Mouse (Mus musculus): Measurements from ENCODE around the gene Elf1.

Gene Elf1

DNA sequence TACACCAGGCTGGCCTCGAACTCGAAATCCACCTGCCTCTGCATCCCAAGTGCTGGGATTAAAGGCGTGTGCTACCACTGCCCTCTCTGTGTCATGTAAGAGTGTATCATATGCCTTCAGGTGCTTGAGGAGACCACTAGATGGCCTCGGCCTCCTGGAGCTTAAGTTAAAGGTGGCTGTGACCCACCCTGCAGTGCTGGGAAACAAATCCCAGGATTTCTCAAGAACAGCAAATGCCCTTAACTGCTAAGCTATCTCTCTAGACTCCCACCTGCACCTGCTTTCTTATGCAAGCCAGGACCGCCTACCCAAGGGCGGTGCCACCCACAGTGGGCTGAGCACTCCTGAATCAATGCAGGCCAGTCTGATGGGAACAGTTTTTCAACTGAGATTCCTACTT is 83.8 kb downstream of the Elf1 start:
- DNase-seq (ENCODE audit: low read depth, low spot score) = peak; percentile 66

DNA sequence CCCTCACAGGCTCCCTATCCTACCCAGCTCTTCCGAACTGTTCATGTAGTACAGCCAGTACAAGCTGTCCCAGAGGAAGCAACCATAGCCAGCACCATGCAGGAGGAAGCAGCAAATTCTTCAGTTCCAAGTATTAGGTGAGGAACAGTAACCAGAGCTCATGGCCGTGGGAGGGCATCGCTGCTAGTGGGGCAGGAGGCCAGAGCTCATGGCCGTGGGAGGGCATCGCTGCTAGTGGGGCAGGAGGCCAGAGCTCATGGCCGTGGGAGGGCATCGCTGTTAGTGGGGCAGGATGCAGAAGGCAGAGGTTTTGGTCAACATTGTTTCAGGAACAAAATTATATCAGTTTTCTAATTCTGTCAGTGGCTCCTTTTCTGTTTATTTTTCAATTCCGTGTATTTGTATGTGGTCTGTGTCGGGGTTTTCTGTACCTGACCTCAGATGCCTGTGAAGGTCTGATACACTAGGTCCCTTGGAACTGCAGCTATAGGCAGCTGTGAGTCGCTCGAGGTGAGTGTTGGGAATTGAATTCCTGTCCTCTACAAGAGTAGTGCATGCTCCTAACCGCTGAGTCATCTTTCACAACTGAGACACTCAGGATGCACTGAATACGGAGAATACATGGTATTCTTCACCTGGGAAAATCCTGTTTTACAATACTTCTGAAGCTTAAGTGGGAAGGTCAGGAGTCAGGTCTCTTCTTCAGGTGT is 92.6 kb downstream of the Elf1 start:
- DNase-seq (ENCODE audit: low read depth, low spot score) = no peak

DNA sequence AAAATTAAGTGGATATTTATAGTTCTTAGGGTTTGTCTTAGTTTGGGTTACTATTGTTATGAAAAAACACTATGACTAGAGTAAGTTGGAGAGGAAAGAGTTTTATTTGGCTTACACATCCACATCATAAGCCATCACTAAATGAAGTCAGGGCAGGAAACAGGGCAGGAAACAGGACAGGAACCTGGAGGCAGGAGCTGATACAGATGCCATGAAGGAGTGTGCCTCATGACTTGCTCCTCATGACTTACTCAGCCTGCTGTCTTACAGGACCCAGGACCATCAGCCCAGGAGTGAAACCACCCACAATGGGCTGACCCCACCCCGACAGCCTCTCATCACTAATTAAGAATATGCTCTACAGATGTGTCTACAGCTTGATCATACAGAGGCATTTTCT is 93.4 kb downstream of the Elf1 start:
- DNase-seq (ENCODE audit: low read depth, low spot score) = no peak

DNA sequence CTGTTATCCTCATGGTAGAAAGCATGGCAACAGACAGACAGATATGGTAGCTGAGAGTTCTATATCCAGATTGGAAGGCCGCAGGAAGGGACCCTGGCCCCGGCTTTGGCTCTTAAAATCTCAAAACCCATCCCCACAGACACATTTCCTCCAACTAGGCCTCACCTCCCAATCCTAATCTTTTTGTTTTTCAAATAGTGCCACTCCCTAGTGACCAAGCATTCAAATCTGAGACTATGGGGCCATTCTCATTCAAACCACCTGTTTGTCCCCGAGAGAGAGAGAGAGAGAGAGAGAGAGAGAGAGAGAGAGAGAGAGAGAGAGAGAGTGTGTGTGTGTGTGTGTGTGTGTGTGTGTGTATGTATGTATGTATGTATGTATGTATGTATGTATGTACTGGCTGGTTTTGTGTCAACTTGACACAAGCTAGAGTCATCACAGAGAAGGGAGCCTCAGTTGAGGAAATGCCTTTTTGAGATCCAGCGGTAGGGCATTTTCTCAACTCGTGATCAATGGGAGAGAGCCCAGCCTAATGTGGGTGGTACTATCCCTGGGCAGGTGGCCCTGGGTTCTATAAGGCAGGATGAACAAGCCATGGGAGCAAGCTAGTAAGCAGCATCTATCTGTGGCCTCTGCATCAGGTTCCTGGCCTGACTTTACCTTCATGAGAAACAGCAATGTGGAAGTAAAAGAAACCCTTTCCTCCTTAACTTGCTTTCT is 102.7 kb downstream of the Elf1 start:
- DNase-seq (ENCODE audit: low read depth, low spot score) = no peak

DNA sequence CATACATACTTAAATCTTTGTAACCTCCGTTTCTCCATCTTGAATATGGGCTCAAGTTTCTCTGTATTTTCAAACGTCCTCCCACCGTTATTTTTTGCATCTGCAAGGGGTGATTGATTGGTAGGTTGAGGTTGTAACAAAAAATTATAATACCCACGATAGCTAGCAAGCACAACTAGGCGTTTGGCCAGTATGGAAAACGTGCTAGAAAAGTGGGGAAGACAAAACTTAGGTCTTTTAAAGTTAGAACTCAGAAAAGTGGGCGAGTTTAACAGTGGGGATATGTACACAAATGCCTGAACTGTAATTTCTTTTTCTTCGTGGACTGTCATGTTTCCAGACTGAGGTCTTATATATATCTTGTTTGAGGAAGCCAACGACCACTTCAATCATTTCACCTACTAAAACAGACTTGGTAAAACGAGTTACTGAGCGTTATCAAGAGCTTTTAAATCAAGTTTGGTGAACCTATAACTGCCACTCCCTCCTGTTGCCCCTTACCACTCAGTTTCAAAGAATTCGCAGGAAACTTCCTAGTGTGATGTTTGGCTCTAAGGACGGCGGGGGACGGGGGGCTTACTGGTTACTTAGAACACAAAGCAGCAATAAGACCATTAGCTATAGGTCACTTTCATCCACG is 105.6 kb downstream of the Elf1 start:
- DNase-seq (ENCODE audit: low read depth, low spot score) = no peak

DNA sequence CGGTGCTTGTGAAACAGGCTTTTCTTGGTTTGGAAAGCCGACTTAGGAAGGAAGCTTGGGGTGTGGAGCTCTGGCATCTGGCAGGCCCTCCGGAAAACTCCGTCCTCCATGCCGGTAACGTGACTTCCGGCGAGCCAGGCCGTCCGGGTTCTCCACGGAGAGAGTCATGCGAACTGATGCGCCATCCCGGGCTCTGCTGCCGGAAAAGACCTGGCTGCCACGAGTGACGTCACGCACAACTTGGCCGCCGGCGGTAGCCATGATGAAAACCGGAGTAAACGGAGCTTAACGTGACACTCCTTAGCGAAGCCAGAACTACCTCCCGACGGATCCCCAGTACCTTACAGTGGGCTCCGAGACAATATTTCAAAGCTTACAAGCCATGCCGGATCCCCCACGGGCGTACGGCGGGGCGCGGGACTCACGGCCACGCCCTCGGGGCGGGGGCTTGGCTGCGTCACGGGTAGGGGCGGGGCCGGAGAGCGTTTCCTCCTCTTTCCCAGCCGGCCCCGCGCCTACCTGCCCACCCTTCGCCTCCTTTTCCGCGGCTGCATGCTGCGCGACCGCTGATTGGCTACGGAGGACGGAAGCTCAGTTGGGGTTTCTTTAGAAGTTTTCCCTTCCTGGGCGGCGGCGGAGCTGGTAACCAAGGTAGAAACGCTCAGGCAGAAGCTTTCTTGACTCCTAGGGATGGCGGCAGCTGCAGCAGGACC is 106.3 kb downstream of the Elf1 start, which contains the start of gene Sugt1:
Gene Sugt1 (plus strand): TSS at position 553 of the 713 bp plus-strand sequence.
- DNase-seq (ENCODE audit: low read depth, low spot score) = peak; percentile 87

DNA sequence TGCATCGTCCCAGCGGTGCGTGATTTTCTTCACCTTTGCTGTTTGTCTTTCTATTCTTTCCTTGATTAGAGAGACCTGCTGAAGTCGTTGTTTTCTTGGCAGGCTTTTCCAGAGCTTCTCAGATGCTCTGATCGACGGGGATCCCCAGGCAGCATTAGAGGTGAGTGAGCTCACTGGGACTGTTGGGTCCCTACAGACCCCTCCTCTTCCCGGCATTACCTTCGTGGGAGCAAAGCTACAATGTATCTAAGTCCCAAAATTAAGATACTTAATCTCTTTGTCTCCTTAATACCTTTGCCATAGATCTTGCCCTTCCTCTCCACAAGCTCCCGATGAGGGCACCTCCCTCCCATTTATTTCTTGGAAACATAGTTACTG is 106.8 kb downstream of the Elf1 start:
- no peak for DNase-seq (ENCODE audit: low read depth, low spot score)

DNA sequence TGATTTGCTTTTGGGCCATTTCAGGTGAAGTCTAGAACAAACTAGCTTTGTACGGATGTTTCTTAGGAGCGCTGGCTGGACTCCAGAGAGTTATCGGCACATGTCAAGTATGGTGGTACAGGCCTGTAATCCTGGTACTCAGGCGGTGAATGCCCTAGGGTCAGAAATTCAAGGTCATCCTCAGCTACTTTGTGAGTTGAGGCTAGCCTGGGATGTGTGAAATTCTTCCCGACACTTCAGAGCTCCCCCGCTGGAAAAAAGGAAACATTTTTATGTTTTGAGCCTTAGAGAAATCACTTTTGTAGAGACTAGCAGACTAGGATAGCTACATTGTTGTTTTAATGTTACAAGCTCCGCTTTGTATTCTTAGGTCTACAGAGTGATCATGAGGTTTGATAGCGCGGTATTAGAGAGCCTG is 107.5 kb downstream of the Elf1 start:
- no peak for DNase-seq (ENCODE audit: low read depth, low spot score)

DNA sequence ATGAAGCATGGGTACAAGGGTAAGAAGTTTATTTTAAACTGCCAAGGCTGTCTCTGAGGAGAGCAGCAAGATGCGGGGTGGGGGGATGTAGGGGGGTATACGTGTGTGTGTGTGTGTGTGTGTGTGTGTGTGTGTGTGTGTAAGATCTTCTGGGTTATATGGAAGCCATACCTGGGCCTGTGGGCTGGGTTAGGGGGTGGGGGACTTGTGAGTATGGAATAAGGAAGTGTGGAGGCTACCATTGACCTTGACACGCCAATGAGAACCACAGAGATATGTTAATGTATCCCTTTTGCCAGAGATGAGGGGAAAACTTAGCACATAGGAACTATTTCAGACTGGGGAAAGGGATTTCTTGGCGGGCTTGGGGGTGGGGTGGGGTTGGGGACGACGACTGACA is 108.4 kb downstream of the Elf1 start:
- no peak for DNase-seq (ENCODE audit: low read depth, low spot score)

DNA sequence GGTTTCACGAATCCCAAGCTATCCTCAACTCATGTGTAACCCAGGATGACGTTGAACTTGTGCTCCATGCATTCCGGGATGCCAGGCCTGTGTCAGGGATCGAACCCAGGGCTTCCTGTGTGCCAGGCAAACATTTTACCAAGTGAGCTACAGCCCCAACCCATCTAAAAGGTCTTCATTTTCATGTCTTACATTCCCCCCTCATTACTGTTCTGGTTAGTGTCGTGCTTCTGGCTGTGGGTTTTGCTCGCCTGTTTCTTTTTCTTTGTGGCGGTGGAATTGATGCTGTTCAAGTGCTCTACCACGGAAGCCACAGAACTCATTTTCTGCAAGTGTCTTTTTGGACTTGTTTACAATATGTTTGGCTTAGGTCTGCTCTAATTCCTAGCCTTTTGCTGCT is 109.9 kb downstream of the Elf1 start:
- DNase-seq (ENCODE audit: low read depth, low spot score) = no peak

DNA sequence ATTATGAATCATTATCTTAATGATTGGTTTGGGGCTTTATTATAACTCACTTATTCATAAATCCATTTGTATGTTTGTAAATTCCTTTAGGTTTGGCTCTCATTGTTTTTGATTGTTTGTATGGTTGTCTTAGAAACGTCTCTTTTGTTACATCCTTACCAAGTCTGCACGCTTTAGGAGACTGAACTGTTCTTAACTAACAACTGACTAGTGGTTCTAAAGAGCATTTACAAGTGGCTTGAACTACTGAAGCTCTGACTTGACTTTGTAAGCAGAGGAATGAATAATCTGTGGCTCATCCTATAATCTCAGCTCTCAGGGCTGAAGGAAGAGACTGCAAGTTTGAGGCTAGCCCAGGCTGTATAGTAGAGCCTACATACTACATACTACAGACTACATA is 110.6 kb downstream of the Elf1 start:
- no peak for DNase-seq (ENCODE audit: low read depth, low spot score)

DNA sequence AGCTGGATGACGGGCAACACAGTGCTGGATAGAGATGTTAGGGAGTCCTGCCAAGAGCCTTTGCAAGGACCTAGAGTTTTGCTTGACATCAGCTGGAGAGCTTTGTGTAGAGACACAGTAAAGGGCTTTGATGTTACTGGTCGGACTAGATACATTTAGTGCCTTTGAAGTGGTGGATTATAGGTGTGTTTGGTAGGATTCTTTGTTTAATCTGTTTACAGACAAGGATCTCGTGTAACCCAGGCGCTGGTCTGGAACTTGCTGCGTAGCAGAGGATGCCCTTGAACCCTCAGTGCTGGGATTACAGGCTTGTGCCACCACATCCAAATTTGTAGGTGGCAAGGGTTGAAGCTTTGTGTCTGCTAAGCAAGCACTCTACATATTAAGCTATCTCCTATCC is 113.1 kb downstream of the Elf1 start:
- no peak for DNase-seq (ENCODE audit: low read depth, low spot score)

DNA sequence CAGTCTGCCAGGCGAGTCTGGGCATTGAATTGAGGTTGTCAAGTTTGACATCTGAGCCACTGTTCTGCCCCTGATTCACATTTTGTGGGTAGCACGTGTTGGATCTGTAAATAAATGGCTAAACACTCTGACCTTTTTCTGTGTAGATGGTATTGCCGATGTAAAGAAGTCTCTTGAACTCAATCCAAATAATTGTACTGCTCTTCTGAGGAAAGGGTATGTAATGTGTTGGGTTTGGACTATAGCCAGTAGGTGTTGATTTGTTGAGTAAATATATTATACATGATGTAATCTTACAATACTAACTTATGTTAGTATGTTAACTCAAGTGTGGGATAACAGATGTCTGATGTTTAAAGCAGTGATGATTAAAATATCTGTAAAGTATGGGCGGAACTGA is 115.6 kb downstream of the Elf1 start:
- no peak for DNase-seq (ENCODE audit: low read depth, low spot score)

DNA sequence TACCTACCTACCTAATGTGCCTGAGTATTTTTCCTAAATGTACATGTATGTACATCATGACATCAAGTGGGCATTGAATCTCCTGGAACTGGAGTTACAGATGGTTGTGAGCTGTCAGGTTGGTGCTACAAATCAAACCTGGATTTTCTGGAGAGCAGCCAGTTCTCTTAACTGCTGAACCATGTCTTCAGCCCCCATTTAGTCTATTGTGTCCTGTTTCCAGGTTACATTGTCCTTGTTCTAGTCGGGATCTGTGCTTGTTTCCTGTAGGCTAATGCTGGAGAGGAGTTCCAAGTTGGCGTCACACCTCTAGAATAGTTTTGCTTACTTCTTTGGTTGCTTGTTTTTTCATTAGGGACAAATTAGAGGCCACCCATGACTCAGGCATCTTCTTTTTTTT is 124.9 kb downstream of the Elf1 start:
- DNase-seq (ENCODE audit: low read depth, low spot score) = no peak

DNA sequence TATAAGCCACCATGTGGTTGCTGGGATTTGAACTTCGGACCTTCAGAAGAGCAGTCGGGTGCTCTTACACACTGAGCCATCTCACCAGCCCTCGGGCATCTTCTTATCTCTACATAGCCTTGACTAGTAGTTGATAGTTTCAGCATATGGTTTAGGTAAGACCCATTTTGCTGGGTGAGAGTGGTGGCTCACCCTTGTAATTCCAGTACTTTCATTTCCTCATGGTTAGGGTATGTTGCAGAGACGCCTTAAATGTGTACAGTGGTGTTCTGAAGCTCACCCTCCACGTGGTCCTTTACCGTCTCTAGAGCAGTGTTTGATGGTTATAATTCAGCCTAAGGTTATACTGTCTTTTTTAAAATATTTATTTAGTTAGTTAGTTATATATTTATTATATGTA is 125.4 kb downstream of the Elf1 start:
- no peak for DNase-seq (ENCODE audit: low read depth, low spot score)

DNA sequence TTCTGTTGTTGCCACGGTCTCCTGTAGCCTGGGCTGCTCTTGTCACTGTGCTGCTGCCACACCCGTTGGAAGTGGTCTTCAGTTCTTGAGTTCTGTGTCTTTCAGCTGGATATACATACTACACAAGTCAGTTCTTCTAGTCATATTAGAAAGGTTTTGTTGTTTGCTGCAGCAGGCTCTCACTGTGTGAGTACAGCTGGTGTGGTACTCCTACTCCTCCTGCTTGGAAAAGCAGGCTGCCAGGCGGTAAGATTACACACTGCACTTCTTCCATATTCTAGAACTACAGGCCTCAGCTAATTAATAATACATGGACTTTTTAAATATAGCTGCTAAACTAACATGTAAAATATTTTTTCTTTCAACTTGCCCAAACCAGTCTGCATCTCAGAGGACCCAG is 125.9 kb downstream of the Elf1 start:
- no peak for DNase-seq (ENCODE audit: low read depth, low spot score)

DNA sequence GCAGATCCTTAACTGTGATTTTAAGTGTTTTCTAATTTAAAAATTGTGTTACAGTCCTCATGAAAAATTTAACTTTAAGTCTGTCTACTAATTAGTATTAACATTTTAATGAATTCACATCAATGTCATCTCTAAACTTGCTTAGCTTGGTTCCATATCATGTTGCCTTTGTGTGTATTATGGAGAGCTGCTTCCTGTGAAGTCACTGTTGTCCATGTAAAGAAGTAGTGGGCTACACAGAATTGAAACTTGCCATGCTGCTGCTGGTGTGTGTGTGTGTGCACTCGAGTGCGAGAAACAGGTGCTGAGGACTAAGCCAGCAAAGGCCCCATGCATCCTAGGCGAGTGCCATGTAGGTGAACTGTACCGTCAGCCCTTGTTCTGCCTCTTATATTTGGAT is 126.4 kb downstream of the Elf1 start:
- DNase-seq (ENCODE audit: low read depth, low spot score) = no peak

DNA sequence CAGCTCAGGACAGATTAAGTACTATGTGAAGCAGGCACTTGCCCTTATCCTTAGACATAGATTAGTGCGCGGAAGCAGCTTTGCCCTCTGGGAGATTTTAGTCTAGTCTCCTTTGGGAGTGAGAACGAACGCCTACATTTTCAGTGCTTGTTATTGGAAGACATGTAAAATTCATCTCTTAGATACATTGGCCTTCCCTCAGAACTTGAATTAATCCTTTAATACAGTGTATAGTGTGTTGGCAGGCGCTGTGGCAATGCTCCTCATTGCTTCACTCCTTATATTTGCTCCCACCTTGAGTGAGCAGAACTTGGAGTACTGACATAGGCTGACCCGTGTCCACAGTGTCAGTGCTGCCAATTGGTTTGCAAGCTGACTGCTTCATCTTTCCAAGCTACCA is 127.3 kb downstream of the Elf1 start:
- DNase-seq (ENCODE audit: low read depth, low spot score) = no peak

DNA sequence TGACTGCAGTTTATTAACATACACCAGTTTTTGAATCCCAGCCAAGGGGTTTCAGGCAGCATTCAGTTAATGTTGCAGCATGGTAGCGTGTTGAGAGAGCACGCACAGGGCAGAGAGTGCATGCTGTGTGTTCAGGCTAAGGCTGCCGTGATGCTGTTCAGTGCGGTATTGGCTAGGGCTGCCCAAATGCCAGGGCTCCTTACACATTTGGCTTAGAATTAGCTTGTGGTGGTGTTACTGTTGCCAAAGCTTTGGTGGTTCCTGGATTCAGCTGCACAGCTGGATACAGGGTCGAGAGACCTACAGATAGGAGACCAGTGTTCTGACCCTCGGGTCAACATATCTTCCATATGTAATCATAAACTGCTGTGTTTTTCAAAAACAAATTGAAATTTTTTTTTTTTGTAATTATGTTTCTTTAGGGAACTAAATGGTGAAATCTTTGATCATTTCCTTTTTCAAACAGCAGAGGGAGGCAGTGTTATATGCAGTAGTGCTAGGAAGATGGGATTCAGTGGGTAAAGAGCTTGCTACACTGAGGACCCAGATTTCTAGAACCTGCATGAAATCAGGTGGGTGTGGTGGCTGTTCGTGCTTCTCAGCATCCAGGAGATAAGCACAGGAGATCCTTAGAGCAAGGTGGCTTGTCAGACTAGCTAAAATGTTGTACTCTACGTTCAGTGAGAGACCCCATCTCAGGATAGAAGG is 136.3 kb downstream of the Elf1 start:
- DNase-seq (ENCODE audit: low read depth, low spot score) = no peak

DNA sequence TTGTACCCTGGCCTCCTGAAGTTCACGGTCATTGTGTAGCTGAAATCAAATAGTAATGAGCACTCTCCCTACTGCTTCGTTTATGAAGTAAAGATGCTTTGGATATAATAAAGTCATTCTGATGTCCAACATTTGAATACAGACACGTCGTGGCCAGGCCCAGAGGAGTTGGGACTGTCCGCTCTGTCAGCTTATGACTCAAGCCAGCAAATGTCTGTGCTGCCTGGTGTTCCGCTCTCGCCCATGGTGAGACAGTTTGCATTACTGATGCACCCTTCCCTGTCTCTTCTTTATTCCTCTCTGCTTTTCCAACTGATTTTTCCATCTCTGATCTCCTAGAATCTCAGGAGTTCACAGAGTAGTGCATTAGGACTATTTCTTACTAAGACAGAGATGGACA is 138.8 kb downstream of the Elf1 start:
- no peak for DNase-seq (ENCODE audit: low read depth, low spot score)

DNA sequence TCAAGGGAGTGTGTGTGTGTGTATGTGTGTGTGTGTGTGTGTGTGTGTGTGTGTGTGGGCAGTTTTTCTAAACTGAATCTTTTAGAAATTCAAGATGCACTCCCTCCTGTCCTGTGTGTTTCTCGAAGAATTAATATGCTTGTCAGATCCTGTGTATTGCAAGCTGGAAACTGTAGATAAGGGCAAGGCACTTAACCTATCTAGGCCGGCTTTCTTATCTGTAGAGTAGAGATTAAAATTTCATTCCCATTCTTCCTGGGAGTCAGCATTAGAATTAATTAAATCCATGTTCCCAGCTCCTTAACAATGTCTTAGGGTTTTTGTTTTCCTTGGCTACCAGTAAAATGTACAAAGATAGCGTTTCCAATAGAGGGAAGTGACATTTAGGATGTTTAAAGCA is 140.1 kb downstream of the Elf1 start:
- no peak for DNase-seq (ENCODE audit: low read depth, low spot score)

Data from WW6 (cell line).